Mouse (Mus musculus) myocyte (in vitro differentiated cells): ENCODE measurements at regions not wholly inside any gene's neighbourhood (a gene's known extent, or its start where the extent isn't known, plus 50 kb on each side); places are given as distances from the start of the nearest gene placed in this dataset.

ENCODE experiments used
- H3K27me3 ChIP-seq: one replicate; pipeline ENCODE4 v1.6.1; 2011; ENCODE audit not compliant: control insufficient read depth, insufficient read depth, insufficient read length
- H3K36me3 ChIP-seq: one replicate; pipeline ENCODE4 v1.6.1; 2011; ENCODE audit not compliant: control insufficient read depth, insufficient read depth
- H3K4me2 ChIP-seq: one replicate; pipeline ENCODE4 v1.6.1; 2011; ENCODE audit warnings: low read depth, control low read depth
- H3K4me3 ChIP-seq: one replicate; pipeline ENCODE4 v1.5.1; 2011; ENCODE audit warnings: mild to moderate bottlenecking, control low read depth, moderate library complexity
- H3K79me2 ChIP-seq: one replicate; pipeline ENCODE4 v1.6.1; 2011; ENCODE audit not compliant: control insufficient read depth, insufficient read depth
- H3ac ChIP-seq: one replicate; pipeline ENCODE4 v1.6.1; 2011; ENCODE audit not compliant: control insufficient read depth, insufficient read length
- CEBPB ChIP-seq: IDR thresholded peaks from 2 replicates; pipeline ENCODE4 v1.6.1; 2011; ENCODE audit warnings: mild to moderate bottlenecking, moderate library complexity; ENCODE audit not compliant: poor library complexity, insufficient read depth, severe bottlenecking
- E2F4 ChIP-seq: IDR thresholded peaks from one replicate; pipeline ENCODE4 v1.6.1; 2011; ENCODE audit warnings: mild to moderate bottlenecking, control low read depth, moderate library complexity; ENCODE audit not compliant: insufficient read depth
- MAX ChIP-seq: IDR thresholded peaks from one replicate; pipeline ENCODE4 v1.6.1; 2011; ENCODE audit warnings: low read depth, mild to moderate bottlenecking, control low read depth
- MYOD1 ChIP-seq, 3 experiments: IDR thresholded peaks; one replicate each; pipeline ENCODE4 v1.6.1; 2011; ENCODE audit warnings: control low read depth in 2 of 3, low read depth in 2 of 3, mild to moderate bottlenecking in 2 of 3, moderate library complexity in 1 of 3; ENCODE audit not compliant: insufficient read length in 2 of 3, control insufficient read depth in 1 of 3
- MYOG ChIP-seq, 3 experiments: IDR thresholded peaks; one replicate each; pipeline ENCODE4 v1.6.1; 2011; ENCODE audit warnings: control low read depth in 2 of 3, low read depth in 2 of 3, mild to moderate bottlenecking in 2 of 3; ENCODE audit not compliant: insufficient read length in 2 of 3, control insufficient read depth in 1 of 3, insufficient read depth in 1 of 3
- POLR2A ChIP-seq: IDR thresholded peaks from one replicate; pipeline ENCODE4 v1.6.1; 2011; ENCODE audit warnings: low read depth, mild to moderate bottlenecking, control low read depth, moderate library complexity; ENCODE audit not compliant: insufficient read length
- POLR2AphosphoS2 ChIP-seq: IDR thresholded peaks from one replicate; pipeline ENCODE4 v1.6.1; 2011; ENCODE audit warnings: low read depth, control low read depth; ENCODE audit not compliant: insufficient read length
- REST ChIP-seq: IDR thresholded peaks from one replicate; pipeline ENCODE4 v1.6.1; 2011; ENCODE audit warnings: mild to moderate bottlenecking, control low read depth, moderate library complexity; ENCODE audit not compliant: insufficient read depth, insufficient read length
- SRF ChIP-seq: IDR thresholded peaks from one replicate; pipeline ENCODE4 v1.6.1; 2011; ENCODE audit warnings: low read depth; ENCODE audit not compliant: control insufficient read depth, insufficient read length
- TCF12 ChIP-seq: IDR thresholded peaks from one replicate; pipeline ENCODE4 v1.6.1; 2011; ENCODE audit warnings: mild to moderate bottlenecking, control low read depth; ENCODE audit not compliant: poor library complexity, insufficient read depth, severe bottlenecking
- TCF3 ChIP-seq: IDR thresholded peaks from one replicate; pipeline ENCODE4 v1.6.1; 2011; ENCODE audit warnings: low read depth, control low read depth; ENCODE audit not compliant: insufficient read length
- USF1 ChIP-seq: IDR thresholded peaks from one replicate; pipeline ENCODE4 v1.6.1; 2011; ENCODE audit warnings: low read depth, mild to moderate bottlenecking, control low read depth, moderate library complexity

DNA sequence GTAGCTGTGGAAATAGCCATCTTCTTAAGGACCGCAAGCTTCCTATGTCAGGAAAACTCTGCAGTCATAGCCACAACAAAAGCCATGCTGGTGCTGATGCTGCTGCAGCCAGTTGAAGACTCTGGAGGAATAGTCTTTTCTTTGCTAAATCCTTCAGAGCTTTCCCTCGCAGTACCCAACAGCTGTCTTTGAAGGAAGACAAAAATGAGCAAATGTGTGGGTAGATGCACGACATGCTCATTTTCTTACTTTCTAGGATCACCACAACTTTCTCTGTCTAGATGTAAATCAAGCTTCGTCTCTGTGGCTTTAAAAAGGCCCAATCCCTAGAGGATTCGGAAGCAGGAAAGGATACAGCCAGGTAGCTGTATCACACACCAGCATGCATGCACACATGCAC, 222.6 kb upstream of the Apob start:
- Histone ChIP-seq H3K79me2 (no peaks in the 10 kb centered on the region), H3ac (no peak overlapping the region), H3K27me3 (no peaks in the 10 kb centered on the region), H3K4me3 (no peak overlapping the region), H3K4me2 (no peak overlapping the region), H3K36me3 (no peaks in the 10 kb centered on the region)
- TF ChIP-seq TCF12 (no peak), REST (no peak), MYOD1 (IDR thresholded peaks at IDR 0.05; ENCODE audit: control insufficient read depth in 1 of 3, insufficient read length in 2 of 3, low read depth in 2 of 3) (no peak), MAX (no peak), POLR2A (no peak), MYOG (IDR thresholded peaks at IDR 0.05; ENCODE audit: control insufficient read depth in 1 of 3, insufficient read depth in 1 of 3, insufficient read length in 2 of 3, low read depth in 2 of 3) (no peak), USF1 (no peak), TCF3 (no peak), CEBPB (no peak), POLR2AphosphoS2 (no peak), SRF (no peak), E2F4 (no peak)

- Histone ChIP-seq H3ac (no peak overlapping the region), H3K27me3 (no peaks in the 10 kb centered on the region), H3K4me2 (no peak overlapping the region), H3K79me2 (no peaks in the 10 kb centered on the region), H3K36me3 (no peaks in the 10 kb centered on the region), H3K4me3 (no peak overlapping the region)
- TF ChIP-seq TCF3 (no peak), USF1 (no peak), MAX (no peak), TCF12 (no peak), CEBPB (no peak), SRF (no peak), REST (no peak)
Observed at GRCm38 (mm10) chr12:7764795-7765697, 212.4 kb upstream of the Apob start.

DNA sequence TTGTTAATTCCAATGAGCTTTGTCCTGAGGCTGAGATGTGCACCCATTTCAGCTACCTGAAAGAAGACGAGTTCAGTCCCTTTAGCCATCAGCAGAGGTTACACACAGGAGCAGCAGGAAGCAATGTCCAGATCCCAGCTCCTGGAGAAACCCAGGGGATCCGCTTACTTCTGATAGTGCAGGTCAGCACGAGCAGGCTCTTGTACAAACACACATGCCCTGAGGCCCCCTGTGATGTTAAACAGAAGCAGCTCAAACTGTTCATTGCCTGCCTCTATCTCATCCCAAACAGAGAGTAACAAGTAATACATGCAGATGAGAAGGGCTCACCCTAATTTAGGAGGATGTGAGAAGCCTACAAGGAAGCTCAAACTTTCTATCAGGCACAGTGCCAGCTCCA, 203.3 kb upstream of the Apob start:
- Histone ChIP-seq H3K36me3 (no peaks in the 10 kb centered on the region), H3ac (no peak overlapping the region), H3K4me2 (no peak overlapping the region), H3K4me3 (no peak overlapping the region), H3K27me3 (no peaks in the 10 kb centered on the region), H3K79me2 (no peaks in the 10 kb centered on the region)
- TF ChIP-seq POLR2AphosphoS2 (no peak), MYOG (IDR thresholded peaks at IDR 0.05; ENCODE audit: control insufficient read depth in 1 of 3, insufficient read depth in 1 of 3, insufficient read length in 2 of 3, low read depth in 2 of 3) (no peak), TCF3 (no peak), USF1 (no peak), MYOD1 (IDR thresholded peaks at IDR 0.05; ENCODE audit: control insufficient read depth in 1 of 3, insufficient read length in 2 of 3, low read depth in 2 of 3) (no peak), MAX (no peak), TCF12 (no peak), REST (no peak), SRF (no peak), CEBPB (no peak), E2F4 (no peak), POLR2A (no peak)

DNA sequence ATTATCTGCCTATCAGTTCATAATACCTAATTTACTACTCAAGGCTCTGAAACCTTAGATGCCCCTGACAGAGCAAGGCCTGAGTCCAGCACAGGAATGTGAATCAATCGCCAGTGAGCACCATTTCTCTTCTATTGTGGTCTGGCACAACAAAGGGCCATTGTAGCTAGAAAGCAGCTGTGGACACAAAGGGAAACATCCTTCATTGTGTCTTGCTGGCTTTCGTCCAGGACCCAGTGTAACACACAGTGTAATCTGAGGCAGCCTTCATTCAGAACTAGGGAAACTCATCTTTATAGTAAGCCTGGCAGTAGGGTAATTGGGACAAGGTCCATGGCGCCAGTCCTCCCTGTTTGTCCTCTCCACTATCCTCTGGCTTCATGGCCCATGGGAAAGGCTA, 201.1 kb upstream of the Apob start:
- H3K4me2 ChIP-seq = peak overlapping the region; percentile 52
- H3K27me3 ChIP-seq = no peaks in the 10 kb centered on the region
- no peak overlapping the region for H3ac ChIP-seq
- TF ChIP-seq MYOD1 (IDR thresholded peaks at IDR 0.05; ENCODE audit: control insufficient read depth in 1 of 3, insufficient read length in 2 of 3, low read depth in 2 of 3) (peak; percentile 9 to 95 (median 87)), POLR2A (no peak), POLR2AphosphoS2 (no peak), TCF12 (peak; percentile 66), E2F4 (no peak), MAX (no peak), MYOG (IDR thresholded peaks at IDR 0.05; ENCODE audit: control insufficient read depth in 1 of 3, insufficient read depth in 1 of 3, insufficient read length in 2 of 3, low read depth in 2 of 3) (peak in 2 of 3 experiments; percentile 55 to 62), SRF (no peak), CEBPB (no peak), USF1 (no peak), TCF3 (peak; percentile 29)
- no peak overlapping the region for H3K4me3 ChIP-seq
- no peaks in the 10 kb centered on the region for H3K79me2 ChIP-seq
- H3K36me3 ChIP-seq = no peaks in the 10 kb centered on the region
